Mouse (Mus musculus): ENCODE measurements around the gene Mks1. TPM values are rescaled to one million over a fixed set of nuclear protein-coding genes. Genes with fewer than 3 reads are reported as not detected.
A peak's percentile ranks its signal among the peaks of the same experiment; 100 is the strongest.

Gene Mks1
- total and polyA plus RNA-seq, 2 experiments: 2.1 to 3.2 TPM

- DNase-seq (ENCODE audit: extremely low read depth, low read depth, low spot score): no peak
- Histone ChIP-seq H3K79me2 (ENCODE audit: control insufficient read depth, insufficient read depth, low read length) (no peaks in the 10 kb centered on the region), H3K4me1 (ENCODE audit: control insufficient read depth, insufficient read depth, low read length) (no peaks in the 10 kb centered on the region), H3K36me3 (ENCODE audit: control insufficient read depth, insufficient read depth, low read length) (no peaks in the 10 kb centered on the region), H3K27ac (replicated peaks; ENCODE audit: insufficient read depth, low read depth, low read length) (no peak overlapping the region), H3K9ac (ENCODE audit: low read depth, low read length) (no peak overlapping the region), H3K27me3 (ENCODE audit: control insufficient read depth, insufficient read depth, low read length) (no peaks in the 10 kb centered on the region), H3K4me3 (ENCODE audit: insufficient read depth, low read depth, low read length) (no peak overlapping the region)
- TF ChIP-seq CTCF (IDR thresholded peaks at IDR 0.05; ENCODE audit: low read depth, low read length) (no peak), POLR2A (IDR thresholded peaks at IDR 0.05; ENCODE audit: extremely low read depth, insufficient read depth, low read length) (no peak)
- WGBS: 83% methylated on average over 12 of the region's 12 CpGs
Observed at GRCm38 (mm10) chr11:87846968-87847600, 5.9 kb upstream of the Mks1 start.

- no peak overlapping the region for H3K9ac ChIP-seq (ENCODE audit: low read depth, low read length)
- H3K36me3 ChIP-seq (ENCODE audit: control insufficient read depth, insufficient read depth, low read length): no peaks in the 10 kb centered on the region
- no peaks in the 10 kb centered on the region for H3K79me2 ChIP-seq (ENCODE audit: control insufficient read depth, insufficient read depth, low read length)
- no peak for DNase-seq (ENCODE audit: extremely low read depth, low read depth, low spot score)
- TF ChIP-seq POLR2A (IDR thresholded peaks at IDR 0.05; ENCODE audit: extremely low read depth, insufficient read depth, low read length) (no peak), CTCF (IDR thresholded peaks at IDR 0.05; ENCODE audit: low read depth, low read length) (no peak)
- H3K4me1 ChIP-seq (ENCODE audit: control insufficient read depth, insufficient read depth, low read length): peaks cover 1% of the 10 kb centered on the region; the same call in 1 of the 2 replicates
- no peak overlapping the region for H3K27ac ChIP-seq (replicated peaks; ENCODE audit: insufficient read depth, low read depth, low read length)
- H3K4me3 ChIP-seq (ENCODE audit: insufficient read depth, low read depth, low read length): no peak overlapping the region
- H3K27me3 ChIP-seq (ENCODE audit: control insufficient read depth, insufficient read depth, low read length): no peaks in the 10 kb centered on the region
- WGBS: 82% methylated on average over 6 of the region's 6 CpGs
Observed at GRCm38 (mm10) chr11:87847884-87848283, 5.1 kb upstream of the Mks1 start.

GRCm38 (mm10) chr11:87853597-87853954 is 561 bp downstream of the Mks1 start:
- Histone ChIP-seq H3K4me1 (ENCODE audit: control insufficient read depth, insufficient read depth, low read length) (peaks cover 5% of the 10 kb centered on the region), H3K27me3 (ENCODE audit: control insufficient read depth, insufficient read depth, low read length) (no peaks in the 10 kb centered on the region), H3K9ac (ENCODE audit: low read depth, low read length) (0 out of 2 replicates have a peak overlapping the region, but pooled peaks have one; percentile 8), H3K36me3 (ENCODE audit: control insufficient read depth, insufficient read depth, low read length) (no peaks in the 10 kb centered on the region), H3K27ac (replicated peaks; ENCODE audit: insufficient read depth, low read depth, low read length) (no peak overlapping the region), H3K79me2 (ENCODE audit: control insufficient read depth, insufficient read depth, low read length) (no peaks in the 10 kb centered on the region), H3K4me3 (ENCODE audit: insufficient read depth, low read depth, low read length) (peak overlapping the region; percentile 61)
- WGBS: 38% methylated on average over 8 of the region's 8 CpGs
- no peak for DNase-seq (ENCODE audit: extremely low read depth, low read depth, low spot score)
- TF ChIP-seq CTCF (IDR thresholded peaks at IDR 0.05; ENCODE audit: low read depth, low read length) (no peak), POLR2A (IDR thresholded peaks at IDR 0.05; ENCODE audit: extremely low read depth, insufficient read depth, low read length) (no peak)

- 91% methylated on average over 7 of the region's 7 CpGs for WGBS
- no peak overlapping the region for H3K4me3 ChIP-seq (ENCODE audit: insufficient read depth, low read depth, low read length)
- H3K9ac ChIP-seq (ENCODE audit: low read depth, low read length): no peak overlapping the region
- TF ChIP-seq POLR2A (IDR thresholded peaks at IDR 0.05; ENCODE audit: extremely low read depth, insufficient read depth, low read length) (no peak), CTCF (IDR thresholded peaks at IDR 0.05; ENCODE audit: low read depth, low read length) (no peak)
- DNase-seq (ENCODE audit: extremely low read depth, low read depth, low spot score): no peak
- no peaks in the 10 kb centered on the region for H3K36me3 ChIP-seq (ENCODE audit: control insufficient read depth, insufficient read depth, low read length)
- H3K4me1 ChIP-seq (ENCODE audit: control insufficient read depth, insufficient read depth, low read length): peaks cover 5% of the 10 kb centered on the region
- no peaks in the 10 kb centered on the region for H3K79me2 ChIP-seq (ENCODE audit: control insufficient read depth, insufficient read depth, low read length)
- no peaks in the 10 kb centered on the region for H3K27me3 ChIP-seq (ENCODE audit: control insufficient read depth, insufficient read depth, low read length)
- no peak overlapping the region for H3K27ac ChIP-seq (replicated peaks; ENCODE audit: insufficient read depth, low read depth, low read length)
Observed at GRCm38 (mm10) chr11:87854550-87854949, 1.5 kb downstream of the Mks1 start.

GRCm38 (mm10) chr11:87859273-87859672 is 6.3 kb downstream of the Mks1 start:
- TF ChIP-seq CTCF (IDR thresholded peaks at IDR 0.05; ENCODE audit: low read depth, low read length) (no peak), POLR2A (IDR thresholded peaks at IDR 0.05; ENCODE audit: extremely low read depth, insufficient read depth, low read length) (no peak)
- Histone ChIP-seq H3K4me1 (ENCODE audit: control insufficient read depth, insufficient read depth, low read length) (no peaks in the 10 kb centered on the region), H3K27me3 (ENCODE audit: control insufficient read depth, insufficient read depth, low read length) (no peaks in the 10 kb centered on the region), H3K4me3 (ENCODE audit: insufficient read depth, low read depth, low read length) (no peak overlapping the region), H3K27ac (replicated peaks; ENCODE audit: insufficient read depth, low read depth, low read length) (no peak overlapping the region), H3K36me3 (ENCODE audit: control insufficient read depth, insufficient read depth, low read length) (peaks cover 3% of the 10 kb centered on the region; the same call in 1 of the 2 replicates), H3K79me2 (ENCODE audit: control insufficient read depth, insufficient read depth, low read length) (no peaks in the 10 kb centered on the region), H3K9ac (ENCODE audit: low read depth, low read length) (no peak overlapping the region)
- no peak for DNase-seq (ENCODE audit: extremely low read depth, low read depth, low spot score)
- 93% methylated on average over 11 of the region's 11 CpGs for WGBS

- H3K27me3 ChIP-seq (ENCODE audit: control insufficient read depth, insufficient read depth, low read length): no peaks in the 10 kb centered on the region
- H3K27ac ChIP-seq (replicated peaks; ENCODE audit: insufficient read depth, low read depth, low read length): no peak overlapping the region
- H3K9ac ChIP-seq (ENCODE audit: low read depth, low read length): no peak overlapping the region
- no peaks in the 10 kb centered on the region for H3K4me1 ChIP-seq (ENCODE audit: control insufficient read depth, insufficient read depth, low read length)
- H3K4me3 ChIP-seq (ENCODE audit: insufficient read depth, low read depth, low read length): no peak overlapping the region
- no peak for DNase-seq (ENCODE audit: extremely low read depth, low read depth, low spot score)
- no peaks in the 10 kb centered on the region for H3K79me2 ChIP-seq (ENCODE audit: control insufficient read depth, insufficient read depth, low read length)
- no peak for TF ChIP-seq POLR2A (IDR thresholded peaks at IDR 0.05; ENCODE audit: extremely low read depth, insufficient read depth, low read length)
- TF ChIP-seq CTCF (IDR thresholded peaks at IDR 0.05; ENCODE audit: low read depth, low read length): no peak
- WGBS: 85% methylated on average over 9 of the region's 9 CpGs
- peaks cover 3% of the 10 kb centered on the region; the same call in 1 of the 2 replicates for H3K36me3 ChIP-seq (ENCODE audit: control insufficient read depth, insufficient read depth, low read length)
Observed at GRCm38 (mm10) chr11:87860426-87860825, 7.4 kb downstream of the Mks1 start.

Measured in liver, adult 2 months (tissue).